Mouse (Mus musculus) liver, embryonic 18 days (tissue): Measurements from ENCODE around the gene Man1c1. TPM values are rescaled to one million over a fixed set of nuclear protein-coding genes. Genes with fewer than 3 reads are reported as not detected.

ENCODE experiments used
- polyA plus RNA-seq: library from polyadenylated mRNA; depleted of rRNA; stranded (reverse); fragments of >200 nt; gene quantifications from 2 replicates; pipeline ENCODE4 v1.2.3, GENCODE M21; 2012; rRNA removed

Gene Man1c1
- polyA plus RNA-seq: 2.0 and 2.5 TPM in 2 replicates

GRCm38 (mm10) chr4:134703835-134704546, at the start of gene Man1c1:
Man1c1 (minus strand) TSS chr4:134704290.

GRCm38 (mm10) chr4:134551494-134552316, 152.4 kb downstream of the Man1c1 start, which contains the start of gene Selenon:
Selenon (minus strand) TSS chr4:134552166.

GRCm38 (mm10) chr4:134534932-134535786, 168.9 kb downstream of the Man1c1 start, which contains the start of gene Mtfr1l:
Mtfr1l (minus strand) TSS chr4:134535387.

Other genes with a start within 250 kb of the Man1c1 start
- 43.6 and 45.0 TPM in 2 replicates for gene Stmn1, start 236.0 kb downstream of the Man1c1 start, polyA plus RNA-seq
- gene Paqr7, start 207.6 kb downstream of the Man1c1 start, polyA plus RNA-seq: 7.9 and 8.0 TPM in 2 replicates
- gene Aunip, start 193.3 kb downstream of the Man1c1 start, polyA plus RNA-seq: 7.2 and 8.8 TPM in 2 replicates
- 33.9 and 34.0 TPM in 2 replicates for gene Mtfr1l, start 168.9 kb downstream of the Man1c1 start, polyA plus RNA-seq
- gene Selenon, start 152.1 kb downstream of the Man1c1 start, polyA plus RNA-seq: 4.0 and 4.4 TPM in 2 replicates
- gene Ldlrap1, start 63.7 kb upstream of the Man1c1 start, polyA plus RNA-seq: 7.2 and 7.9 TPM in 2 replicates
- gene Maco1, start 149.1 kb upstream of the Man1c1 start, polyA plus RNA-seq: 8.3 and 9.2 TPM in 2 replicates
- 109 and 117 TPM in 2 replicates for gene Rhd, start 160.2 kb upstream of the Man1c1 start, polyA plus RNA-seq
- 68.0 and 69.2 TPM in 2 replicates for gene Tmem50a, start 210.7 kb upstream of the Man1c1 start, polyA plus RNA-seq
- 306 and 352 TPM in 2 replicates for gene Rsrp1, start 219.3 kb upstream of the Man1c1 start, polyA plus RNA-seq
- 34.8 and 36.7 TPM in 2 replicates for gene Syf2, start 226.6 kb upstream of the Man1c1 start, polyA plus RNA-seq